Mouse (Mus musculus): ENCODE results near the gene Lrtm1.

The Lrtm1 gene

GRCm38 (mm10) chr14:29038246-29038645, 20.2 kb downstream of the Lrtm1 start:
- no peak for DNase-seq

GRCm38 (mm10) chr14:29040606-29041364, 22.8 kb downstream of the Lrtm1 start:
- no peak for DNase-seq

- no peak for DNase-seq
Measured at GRCm38 (mm10) chr14:29041498-29041897, 23.5 kb downstream of the Lrtm1 start.

- DNase-seq: no peak
Measured at GRCm38 (mm10) chr14:29042355-29042754, 24.3 kb downstream of the Lrtm1 start.

- no peak for DNase-seq
Measured at GRCm38 (mm10) chr14:29051951-29052835, 34.2 kb downstream of the Lrtm1 start.

- DNase-seq: no peak
Measured at GRCm38 (mm10) chr14:29060679-29061078, 42.7 kb downstream of the Lrtm1 start.

- no peak for DNase-seq
Measured at GRCm38 (mm10) chr14:29061491-29061890, 43.5 kb downstream of the Lrtm1 start.

- DNase-seq: no peak
Measured at GRCm38 (mm10) chr14:29062676-29063075, 44.7 kb downstream of the Lrtm1 start.

- DNase-seq: no peak
Measured at GRCm38 (mm10) chr14:29073747-29074146, 55.7 kb downstream of the Lrtm1 start.

GRCm38 (mm10) chr14:29077418-29077817, 59.4 kb downstream of the Lrtm1 start:
- DNase-seq: no peak

- no peak for DNase-seq
Measured at GRCm38 (mm10) chr14:29080228-29080627, 62.2 kb downstream of the Lrtm1 start.

- DNase-seq: peak; percentile 3 to 15
Measured at GRCm38 (mm10) chr14:29080630-29081029, 62.6 kb downstream of the Lrtm1 start.

- DNase-seq: no peak
Measured at GRCm38 (mm10) chr14:29082171-29082570, 64.2 kb downstream of the Lrtm1 start.
